Mouse (Mus musculus) layer of hippocampus, postnatal 10 days (tissue): ENCODE results near the gene Parm1. TPM values are rescaled to one million over a fixed set of nuclear protein-coding genes. Genes with fewer than 3 reads are reported as not detected.

Experiments used
- DNase-seq, 2 experiments: peaks; one replicate each; pipeline ENCODE4 v3.0.0; 2021; ENCODE audit warnings: low spot score in 2 of 2
- total RNA-seq, 2 experiments: library from RNA; stranded (reverse); gene quantifications; 2 replicates each; pipeline ENCODE4 v1.2.3; 2021

Parm1 gene
- total RNA-seq, 2 experiments from 2014 or later = 29.4 to 30.4 TPM

- DNase-seq = no peak
Measured at GRCm38 (mm10) chr5:91566591-91566990, 49.2 kb downstream of the Parm1 start.

GRCm38 (mm10) chr5:91574211-91574610, 56.8 kb downstream of the Parm1 start:
- DNase-seq = no peak

- DNase-seq = no peak
Measured at GRCm38 (mm10) chr5:91578924-91579323, 61.5 kb downstream of the Parm1 start.

GRCm38 (mm10) chr5:91581799-91582198, 64.4 kb downstream of the Parm1 start:
- no peak for DNase-seq

GRCm38 (mm10) chr5:91586206-91586605, 68.8 kb downstream of the Parm1 start:
- DNase-seq = no peak

- DNase-seq = no peak
Measured at GRCm38 (mm10) chr5:91594083-91594482, 76.7 kb downstream of the Parm1 start.

GRCm38 (mm10) chr5:91597216-91597615, 79.8 kb downstream of the Parm1 start:
- DNase-seq = no peak

GRCm38 (mm10) chr5:91599801-91600200, 82.4 kb downstream of the Parm1 start:
- no peak for DNase-seq

- no peak for DNase-seq
Measured at GRCm38 (mm10) chr5:91603347-91603746, 85.9 kb downstream of the Parm1 start.

GRCm38 (mm10) chr5:91603787-91604439, 86.5 kb downstream of the Parm1 start:
- DNase-seq = no peak

GRCm38 (mm10) chr5:91607234-91607633, 89.8 kb downstream of the Parm1 start:
- no peak for DNase-seq

GRCm38 (mm10) chr5:91607841-91608240, 90.4 kb downstream of the Parm1 start:
- DNase-seq = no peak

- DNase-seq = no peak
Measured at GRCm38 (mm10) chr5:91609041-91609440, 91.6 kb downstream of the Parm1 start.

- DNase-seq = no peak
Measured at GRCm38 (mm10) chr5:91609511-91610300, 92.3 kb downstream of the Parm1 start.

- no peak for DNase-seq
Measured at GRCm38 (mm10) chr5:91610499-91610898, 93.1 kb downstream of the Parm1 start.

GRCm38 (mm10) chr5:91611589-91611988, 94.2 kb downstream of the Parm1 start:
- no peak for DNase-seq

- DNase-seq = no peak
Measured at GRCm38 (mm10) chr5:91617331-91618233, 100.2 kb downstream of the Parm1 start.

GRCm38 (mm10) chr5:91618661-91619173, 101.3 kb downstream of the Parm1 start:
- DNase-seq = no peak

- DNase-seq = no peak
Measured at GRCm38 (mm10) chr5:91621197-91621596, 103.8 kb downstream of the Parm1 start.

GRCm38 (mm10) chr5:91626823-91627222, 109.4 kb downstream of the Parm1 start:
- no peak for DNase-seq

- DNase-seq = no peak
Measured at GRCm38 (mm10) chr5:91629472-91629871, 112.1 kb downstream of the Parm1 start.
